Mouse (Mus musculus) fat pad, adult 2 months (tissue): Measurements from ENCODE around the gene Megf6.

Experiments
- DNase-seq: peaks from one replicate; pipeline ENCODE4 v3.0.0-alpha.2; 2011; ENCODE audit warnings: low read depth, low spot score; ENCODE audit errors: extremely low read depth

The Megf6 gene

DNA sequence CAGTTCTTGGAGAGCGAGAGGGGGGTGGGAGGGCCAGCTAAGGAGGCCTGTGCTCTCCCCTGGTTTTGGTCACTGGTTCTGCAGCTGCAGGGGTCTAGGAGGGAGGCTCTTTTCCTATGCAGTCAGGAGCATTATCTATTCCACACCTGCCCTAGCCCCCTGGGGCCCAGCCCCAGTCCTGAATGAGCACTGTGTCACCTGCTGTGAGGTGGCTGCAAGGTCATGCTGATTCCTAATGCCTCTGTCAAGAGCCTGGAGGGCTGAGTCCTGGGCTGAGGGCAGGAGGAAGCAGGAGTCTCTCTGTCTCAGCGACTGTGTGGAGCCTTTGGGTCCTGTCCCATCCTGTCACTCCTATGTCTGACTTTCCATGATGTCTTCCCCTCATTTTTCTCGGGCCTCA is 39.3 kb downstream of the Megf6 start:
- DNase-seq = no peak

DNA sequence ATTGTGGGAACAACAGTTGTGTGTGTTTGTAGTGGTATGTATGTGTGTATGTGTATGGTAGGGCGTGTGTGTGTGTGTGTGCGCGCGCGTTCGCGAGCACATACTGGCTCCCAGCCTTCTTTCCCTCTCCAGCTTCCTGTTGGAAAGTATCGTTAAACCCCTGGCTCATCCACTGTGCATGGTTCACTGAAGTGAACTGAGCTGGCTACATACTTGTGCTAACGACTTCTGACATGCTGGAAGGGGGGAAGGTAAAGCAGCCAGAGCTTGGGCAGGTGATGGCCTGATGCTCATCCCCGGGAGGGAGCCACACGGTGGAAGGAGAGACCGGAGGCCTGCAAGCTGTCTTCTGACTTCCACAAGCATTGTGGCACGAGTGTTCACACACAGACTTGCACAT is 40.9 kb downstream of the Megf6 start:
- no peak for DNase-seq

DNA sequence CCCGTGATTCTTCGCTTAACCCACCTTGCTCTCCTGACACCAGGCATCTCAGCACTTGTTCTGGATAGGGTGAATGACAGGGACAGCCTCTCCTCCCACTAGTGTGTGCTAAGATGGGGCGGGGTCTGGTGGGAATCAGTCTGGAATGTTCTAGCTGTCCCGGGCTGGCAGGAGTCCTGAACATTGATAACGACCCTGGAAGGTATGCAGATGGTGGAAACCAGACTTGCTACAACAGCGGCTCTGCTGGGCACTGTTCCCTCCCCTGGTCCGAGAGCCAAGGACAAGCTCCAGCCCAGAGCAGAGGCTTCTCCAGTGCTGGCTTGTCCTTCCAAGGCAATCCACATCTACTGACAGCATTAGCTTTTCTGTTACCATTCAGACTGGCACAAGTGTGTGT is 43.1 kb downstream of the Megf6 start:
- peak; percentile 45 for DNase-seq

DNA sequence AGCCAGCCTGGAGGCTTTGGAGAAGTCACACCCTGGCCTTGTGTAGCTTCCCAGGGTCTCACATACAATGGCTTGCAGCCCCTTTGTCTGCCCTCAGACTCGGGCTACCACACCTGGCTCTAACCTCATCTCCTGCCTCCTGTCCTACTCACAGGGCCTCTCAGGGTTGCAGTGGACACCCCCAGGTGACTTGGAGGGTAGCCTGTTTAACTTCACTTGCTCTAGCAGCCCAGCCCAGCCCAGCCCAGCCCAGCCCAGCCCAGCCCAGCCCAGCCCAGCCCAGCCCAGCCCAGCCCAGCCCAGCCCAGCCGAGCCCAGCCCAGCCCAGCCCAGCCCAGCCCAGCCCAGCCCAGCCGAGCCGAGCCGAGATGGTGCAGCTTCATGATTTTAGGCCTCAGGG is 43.5 kb downstream of the Megf6 start:
- DNase-seq = no peak

DNA sequence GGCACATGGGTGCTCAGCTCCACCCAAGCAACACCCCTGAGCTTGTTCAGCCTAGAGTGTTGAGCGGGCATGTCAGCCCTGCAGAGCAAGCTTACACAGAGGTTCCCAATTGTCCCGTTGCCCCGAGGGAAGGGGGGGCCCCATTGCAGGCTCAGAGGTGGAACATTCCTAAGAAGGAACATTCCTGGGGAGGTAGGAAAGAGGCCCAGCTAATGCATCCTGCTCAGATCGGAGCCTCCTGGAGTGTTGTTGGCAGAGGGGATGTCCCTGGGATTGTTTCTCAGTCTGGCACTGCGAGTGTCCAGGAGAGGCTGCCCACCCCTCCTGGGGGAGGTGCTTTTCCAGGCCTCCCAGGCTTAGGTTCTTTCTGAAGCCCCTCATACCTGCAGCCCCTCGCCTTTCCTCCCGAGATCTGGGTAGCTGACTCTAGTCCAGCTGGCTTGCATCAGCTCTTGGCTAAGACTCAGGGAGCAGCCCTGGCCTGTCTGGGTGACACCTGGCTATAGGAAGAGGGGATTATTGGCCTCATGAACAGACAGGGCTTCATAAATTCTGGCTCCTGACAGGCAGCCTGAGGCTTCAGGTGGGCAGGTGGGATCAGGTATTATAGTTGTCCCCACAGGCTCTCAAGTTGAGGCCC is 47.3 kb downstream of the Megf6 start:
- peak; percentile 54 for DNase-seq

DNA sequence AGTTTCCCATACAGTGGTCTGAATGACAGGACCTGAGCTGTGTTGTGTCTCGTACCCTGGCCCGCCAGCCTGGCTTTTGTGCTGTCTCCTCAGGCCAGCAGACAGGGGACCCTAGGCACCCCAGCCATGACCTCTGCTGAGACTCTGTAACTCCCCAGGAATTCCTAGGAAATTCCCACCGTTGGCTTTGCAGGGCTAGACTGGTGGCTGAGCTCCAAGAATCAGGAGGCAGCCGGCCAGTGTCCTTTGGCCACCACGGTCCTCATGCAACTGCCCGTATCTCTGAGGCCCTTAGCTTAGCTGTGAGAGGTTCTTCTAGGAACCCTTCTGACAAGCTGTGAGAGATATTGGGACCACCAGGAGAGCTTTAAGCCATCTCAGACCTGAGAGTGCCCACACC is 52.2 kb downstream of the Megf6 start:
- DNase-seq = no peak

DNA sequence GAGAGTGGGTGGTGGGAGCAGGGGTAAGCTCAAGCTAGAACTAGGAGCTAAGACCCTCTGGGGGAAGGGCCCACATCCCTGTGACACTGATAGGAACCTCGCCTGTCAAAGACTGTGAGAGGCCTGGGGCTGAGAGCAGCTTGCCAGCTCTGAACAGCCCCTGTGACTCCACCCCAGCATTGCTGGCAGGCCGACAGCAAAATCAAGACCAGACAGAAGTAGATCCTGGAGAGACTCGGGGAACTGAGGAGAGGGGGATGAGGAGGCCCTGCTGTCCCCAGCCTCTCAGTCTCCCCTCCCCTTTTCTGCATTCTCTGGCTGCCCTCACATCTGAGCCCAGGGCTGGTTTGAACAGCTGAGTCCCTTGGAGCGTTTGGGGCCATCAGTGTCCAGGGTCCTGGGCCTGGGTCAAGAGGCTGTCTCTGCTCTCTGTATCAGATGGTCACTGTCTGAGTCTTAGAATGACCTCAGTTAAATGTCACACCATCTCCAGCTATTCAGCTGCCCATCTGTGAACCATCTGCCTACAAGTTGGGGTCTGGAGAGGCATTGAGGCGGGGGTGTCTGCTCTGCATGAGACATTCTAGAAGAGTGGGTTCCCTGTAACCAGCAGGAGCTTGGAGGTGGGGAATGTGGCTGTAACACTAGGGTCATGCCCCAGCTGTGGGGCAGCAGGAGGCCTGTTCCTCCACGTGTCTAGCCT is 53.9 kb downstream of the Megf6 start:
- DNase-seq = no peak

DNA sequence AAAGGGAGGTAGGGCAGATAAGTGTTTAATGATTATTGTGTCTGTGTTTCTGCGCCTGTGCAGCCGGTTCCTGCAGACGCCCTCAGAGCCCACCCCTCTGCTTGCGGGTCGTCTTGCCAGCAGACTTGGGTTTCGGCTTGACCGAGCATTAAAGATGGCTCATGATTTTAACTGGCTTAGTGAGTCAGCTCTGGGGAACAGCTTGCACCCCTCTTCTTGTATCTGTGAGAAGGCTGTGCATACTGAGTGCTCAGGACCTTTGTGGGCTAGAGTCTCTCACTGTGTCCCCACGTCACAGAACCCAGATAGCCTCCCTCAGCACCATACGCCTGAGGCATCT is 54.4 kb downstream of the Megf6 start:
- DNase-seq = no peak

DNA sequence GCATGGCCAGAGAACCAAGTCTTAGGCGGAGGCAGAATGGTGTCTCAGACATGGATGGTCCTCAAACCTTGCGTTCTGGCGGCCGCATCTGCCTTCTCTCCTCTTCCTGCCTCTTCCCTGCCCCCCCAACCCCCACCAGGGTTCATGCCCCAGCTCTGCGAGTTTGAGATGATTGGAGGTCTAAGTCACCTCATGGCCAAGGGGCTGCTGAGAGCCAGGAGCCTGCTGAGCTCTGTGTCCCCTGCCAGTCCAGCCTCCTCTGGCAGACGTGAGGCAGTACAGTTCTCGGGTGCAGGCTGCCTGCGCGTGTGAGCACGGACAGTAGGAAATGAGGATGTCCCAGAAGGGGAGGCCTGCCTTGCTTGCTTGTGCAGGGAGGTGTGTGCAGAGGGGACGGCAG is 56.1 kb downstream of the Megf6 start:
- DNase-seq = no peak

DNA sequence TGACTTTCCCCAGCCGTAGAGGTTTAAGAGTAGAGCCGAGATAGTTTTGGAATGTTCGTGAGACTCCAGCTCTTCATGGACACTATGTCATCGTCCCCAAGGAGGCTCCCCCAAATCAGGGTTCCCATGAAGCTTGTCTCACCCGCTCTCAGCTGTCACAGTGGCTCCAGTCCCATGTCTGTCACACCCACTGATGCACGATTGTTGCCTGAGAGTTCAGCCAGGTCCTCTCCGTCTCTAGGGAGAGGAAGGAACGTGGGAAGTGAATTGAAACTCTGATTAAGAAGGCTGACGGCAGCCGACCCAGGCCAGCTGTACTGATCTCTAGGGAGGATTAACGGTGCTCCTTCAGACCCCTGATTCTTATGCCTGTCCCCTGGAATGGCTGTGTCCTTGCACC is 57.8 kb downstream of the Megf6 start:
- DNase-seq = no peak

DNA sequence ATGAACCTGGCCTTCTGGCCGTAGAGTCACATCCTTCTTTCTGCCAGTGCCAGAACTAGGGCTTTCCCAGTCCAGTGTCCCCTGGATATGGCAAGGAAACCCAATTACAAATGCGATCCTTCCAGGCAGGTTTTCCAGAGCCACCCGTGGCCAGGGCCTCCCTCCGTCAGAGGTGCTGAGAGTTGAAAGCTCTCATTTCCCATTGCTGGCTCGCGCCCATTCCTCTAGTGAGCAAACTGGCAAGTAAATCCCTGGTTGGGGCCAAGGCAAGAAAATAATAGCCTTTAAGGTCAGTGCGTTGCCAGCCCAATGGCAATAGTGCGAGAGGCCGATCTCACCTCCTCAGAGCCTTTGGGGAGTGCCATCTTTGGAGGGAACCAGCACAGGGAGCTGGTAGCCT is 59.0 kb downstream of the Megf6 start:
- no peak for DNase-seq

DNA sequence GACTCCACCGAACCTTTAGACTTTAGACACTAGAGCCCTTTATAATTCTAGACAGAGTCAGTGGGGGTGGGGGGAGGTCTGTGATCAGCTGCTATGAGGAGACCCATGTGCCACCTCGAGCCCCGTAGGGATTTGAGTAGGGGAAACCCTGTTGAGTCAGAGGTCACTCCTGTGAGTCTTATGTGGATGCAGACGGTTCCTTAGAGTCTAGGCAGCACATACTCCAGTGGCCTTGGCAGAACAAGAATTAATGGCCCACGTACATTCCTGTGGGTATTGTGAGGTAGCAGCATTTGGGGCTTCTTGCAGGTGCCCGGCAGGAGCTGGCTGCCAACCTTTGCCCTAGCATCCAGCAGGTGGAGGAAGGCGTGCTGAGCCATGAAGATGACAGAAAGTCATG is 60.9 kb downstream of the Megf6 start:
- DNase-seq = no peak

DNA sequence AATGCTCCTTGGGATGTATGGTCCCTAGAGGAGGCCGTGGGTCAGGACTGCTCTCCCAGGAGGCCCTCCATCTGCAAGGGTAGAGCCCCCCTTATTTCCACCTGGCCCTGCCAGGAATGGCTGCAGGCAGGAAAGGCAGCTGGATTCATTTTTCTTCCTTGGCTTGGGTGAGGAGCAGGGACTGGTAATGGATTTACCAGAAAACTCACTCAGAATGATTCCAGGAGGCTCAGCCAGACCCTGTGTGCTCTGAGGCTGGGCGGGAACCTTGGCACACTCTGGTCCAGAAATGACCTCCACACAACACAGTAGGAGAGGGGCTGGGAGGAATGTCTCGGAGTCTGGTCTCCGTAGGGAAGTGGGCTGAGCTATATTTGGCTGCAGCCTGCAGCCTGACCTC is 61.8 kb downstream of the Megf6 start:
- no peak for DNase-seq

DNA sequence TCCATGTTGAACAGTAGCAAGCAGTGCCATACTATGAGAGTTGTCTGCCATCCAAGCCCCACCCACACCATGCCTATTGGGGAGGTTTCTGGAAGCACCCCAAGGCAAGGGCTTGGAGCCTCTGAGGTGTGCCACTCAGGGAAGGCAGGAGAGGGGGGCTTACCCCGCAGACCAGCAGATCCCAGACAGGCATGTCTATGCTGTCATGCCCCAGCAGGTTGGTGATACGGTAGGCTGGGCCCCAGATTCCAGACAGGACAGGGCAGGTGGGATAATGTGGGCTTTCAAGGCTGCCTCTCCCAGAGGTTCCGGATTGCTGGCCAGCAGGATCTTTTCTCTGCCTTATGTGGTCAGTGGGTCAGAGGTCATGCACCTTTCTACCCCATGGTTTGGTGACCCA is 65.5 kb downstream of the Megf6 start:
- no peak for DNase-seq

DNA sequence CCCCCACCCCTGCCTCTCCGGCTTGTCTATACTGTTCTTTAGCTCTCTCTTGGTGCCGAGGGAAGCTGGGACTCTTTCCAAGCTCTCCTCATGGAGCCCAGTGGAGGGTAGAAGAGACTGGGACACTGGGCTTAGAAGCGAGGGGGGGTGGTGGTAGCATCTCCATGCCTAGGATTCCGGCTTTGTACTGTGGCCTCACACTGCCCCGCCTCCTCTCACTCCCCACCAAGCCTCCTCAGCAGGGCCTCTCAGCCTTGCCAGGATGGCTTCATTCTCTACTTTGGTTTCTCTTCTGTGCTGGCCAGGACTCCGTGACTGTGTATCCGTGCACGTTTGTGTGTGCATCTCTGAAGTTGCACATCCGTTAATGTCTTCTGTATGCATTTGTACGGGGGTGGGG is 66.4 kb downstream of the Megf6 start:
- no peak for DNase-seq

DNA sequence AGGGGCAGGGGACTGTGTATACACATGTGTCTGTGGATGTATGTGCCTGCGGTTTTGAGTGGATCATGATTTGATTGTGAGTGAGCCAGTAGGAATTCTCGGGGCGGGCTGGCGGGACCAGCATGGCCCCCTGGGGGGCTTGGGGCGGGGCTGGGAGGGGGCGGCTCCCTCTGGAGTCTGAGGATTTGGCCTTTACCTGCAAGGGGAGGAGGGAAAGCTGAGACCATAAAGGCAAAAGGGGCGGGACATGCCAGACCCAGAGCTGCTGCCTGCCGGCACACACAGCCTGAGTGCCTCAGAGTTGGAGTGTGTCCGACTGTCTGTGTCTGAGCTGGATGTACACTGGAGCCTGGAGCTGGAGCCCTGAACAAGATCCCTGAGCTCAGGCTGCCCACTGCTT is 66.8 kb downstream of the Megf6 start:
- no peak for DNase-seq

DNA sequence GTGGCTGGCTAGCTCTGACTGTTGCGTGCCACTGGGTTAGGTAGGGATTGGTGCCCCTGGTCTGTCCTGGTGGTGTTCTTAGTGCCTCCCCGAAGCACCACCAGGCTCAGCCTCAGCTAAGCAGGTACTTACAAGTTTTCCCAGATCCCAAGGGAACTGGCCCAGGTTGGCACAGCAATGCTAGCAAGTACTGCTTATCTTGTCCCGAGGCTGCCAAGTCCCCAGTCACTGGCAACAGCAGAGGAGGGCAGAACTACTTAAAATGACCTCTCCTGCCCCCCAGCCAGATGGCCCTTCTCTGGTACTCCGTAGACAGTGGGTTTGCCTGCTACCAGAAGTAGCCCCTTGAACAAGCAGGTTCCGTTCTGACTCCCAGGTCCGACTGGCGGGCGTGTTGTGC is 68.7 kb downstream of the Megf6 start:
- peak; percentile 59 for DNase-seq

DNA sequence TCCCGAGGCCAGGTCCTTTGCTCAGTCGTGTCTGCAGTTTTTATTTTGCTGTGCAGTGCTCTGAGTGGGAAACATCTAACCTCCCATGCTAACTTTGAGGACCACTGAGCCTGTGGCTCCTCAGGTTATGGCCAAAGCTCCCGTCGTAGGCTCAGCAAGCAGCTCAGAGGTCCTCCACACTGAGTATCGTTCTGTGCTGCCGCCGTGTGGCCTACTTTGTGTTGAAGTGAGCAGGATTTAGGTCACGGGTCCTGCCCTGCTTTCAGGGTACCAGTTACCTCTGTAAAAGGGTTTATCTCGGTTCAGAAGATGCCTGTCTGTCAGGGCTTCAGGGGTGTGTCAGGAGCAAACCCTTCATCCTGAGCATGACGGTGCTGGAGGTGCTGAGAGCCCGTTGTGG is 70.1 kb downstream of the Megf6 start:
- DNase-seq = no peak

DNA sequence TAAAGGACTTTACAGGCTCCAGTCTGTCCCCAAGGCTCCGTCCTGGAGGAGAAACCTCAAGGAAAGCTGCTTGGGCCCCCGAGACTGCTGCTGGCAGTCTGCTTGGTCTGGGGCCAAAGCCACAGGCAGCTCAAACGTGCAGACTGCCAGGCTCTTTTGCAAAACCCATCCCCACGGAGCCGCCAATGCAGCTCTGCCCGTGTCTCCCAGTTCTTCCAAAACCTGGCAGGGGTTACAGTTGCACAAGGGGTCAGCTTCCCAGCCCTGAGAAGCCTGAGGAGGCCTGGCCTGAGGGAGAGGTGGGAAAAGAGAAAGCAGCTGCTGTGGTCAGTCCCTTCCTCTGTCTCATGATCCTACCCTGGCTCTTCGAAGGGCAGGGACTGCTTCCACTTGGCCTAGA is 74.8 kb downstream of the Megf6 start:
- no peak for DNase-seq

DNA sequence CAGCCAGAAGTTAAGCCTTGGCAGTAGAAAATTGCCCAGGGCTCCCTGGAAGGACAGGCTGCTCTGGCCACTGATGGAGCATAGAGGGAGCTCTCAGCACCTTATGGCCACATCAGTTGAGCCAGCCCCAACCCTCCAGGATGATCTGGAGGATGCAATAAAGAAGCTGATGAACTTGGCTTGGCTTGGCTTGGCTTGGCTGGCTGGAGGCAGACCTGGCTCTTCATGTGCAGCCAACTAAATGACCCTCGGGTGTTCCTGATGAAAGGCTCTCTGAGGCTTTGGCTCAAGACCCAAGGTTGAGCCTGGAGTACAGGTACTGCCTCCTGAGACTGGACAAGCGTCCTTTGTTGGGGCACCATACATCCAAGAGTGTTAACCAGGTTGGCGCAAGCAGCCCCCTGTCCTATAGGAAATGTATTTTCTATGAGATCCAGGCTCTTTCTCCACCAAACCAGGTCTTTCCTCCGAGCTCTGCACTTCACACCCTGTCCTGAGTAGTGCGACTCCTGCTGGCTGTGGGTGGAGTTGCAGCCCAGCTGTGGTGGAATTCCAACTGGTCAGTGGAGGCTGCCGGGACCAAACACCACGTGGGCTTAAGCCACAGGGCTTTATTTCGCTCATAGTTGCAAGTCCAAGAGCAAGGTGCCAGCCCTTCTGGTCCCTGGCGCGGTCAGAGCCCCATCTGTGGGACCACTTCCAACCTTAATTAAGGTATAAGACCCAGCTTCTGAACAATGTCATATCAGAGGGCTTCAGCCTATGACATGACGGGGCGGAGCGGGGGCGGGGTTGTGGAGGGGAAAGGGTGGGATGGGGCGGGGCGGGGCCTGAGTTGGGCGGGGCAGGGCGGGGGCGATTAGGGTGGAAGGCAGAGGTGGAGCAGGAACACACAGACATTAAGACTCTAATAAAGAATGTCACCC is 75.8 kb downstream of the Megf6 start:
- DNase-seq = peak; percentile 91

DNA sequence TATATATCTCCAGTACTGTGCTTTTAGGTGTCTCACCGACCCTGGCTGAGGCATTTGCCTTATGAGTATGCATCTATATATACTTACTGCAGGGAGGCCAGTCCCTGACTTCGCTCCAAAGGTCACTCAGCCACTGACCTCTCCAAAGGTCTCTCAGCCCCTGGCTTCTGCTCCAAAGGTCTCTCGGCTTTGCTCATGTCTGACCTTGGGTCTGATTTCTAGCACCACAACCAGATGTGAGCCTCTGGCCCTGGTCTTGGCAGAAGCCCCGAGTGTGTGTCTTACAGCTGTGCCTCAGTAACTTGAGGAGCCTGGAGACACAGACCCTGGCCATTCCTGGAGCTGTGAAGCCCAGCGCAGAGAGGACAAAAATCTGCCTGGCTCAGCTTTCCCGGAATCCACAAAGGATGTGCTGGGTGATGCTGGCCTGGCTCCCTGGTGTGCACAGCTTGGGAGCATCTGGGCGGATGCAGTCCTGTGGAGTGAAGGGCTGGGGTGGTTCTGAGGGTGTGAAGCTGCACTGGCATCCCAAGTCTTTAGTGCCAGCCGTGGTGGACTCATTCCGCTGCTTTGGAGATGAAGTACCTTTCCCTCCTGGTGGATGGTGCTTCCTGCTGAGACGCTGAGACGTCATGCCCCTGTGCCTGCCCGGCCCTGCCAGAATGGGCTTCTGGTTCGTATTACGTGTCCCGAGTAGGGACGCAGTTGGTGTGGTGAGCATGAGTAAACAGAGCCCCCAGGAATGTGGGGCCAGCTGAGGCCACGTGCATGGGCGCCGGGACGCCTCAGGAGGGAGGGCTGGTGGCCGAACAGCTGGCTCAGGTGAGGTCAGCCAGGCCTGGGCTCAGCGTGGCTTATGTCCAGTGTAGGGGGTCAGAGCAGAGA is 76.9 kb downstream of the Megf6 start:
- DNase-seq = no peak
